Mouse (Mus musculus): ENCODE measurements around the gene Zgpat.

Zgpat gene

GRCm38 (mm10) chr2:181384919-181385391 is 20.2 kb downstream of the Zgpat start:
- DNase-seq (ENCODE audit: inconsistent ontology term): peak; percentile 56

DNA sequence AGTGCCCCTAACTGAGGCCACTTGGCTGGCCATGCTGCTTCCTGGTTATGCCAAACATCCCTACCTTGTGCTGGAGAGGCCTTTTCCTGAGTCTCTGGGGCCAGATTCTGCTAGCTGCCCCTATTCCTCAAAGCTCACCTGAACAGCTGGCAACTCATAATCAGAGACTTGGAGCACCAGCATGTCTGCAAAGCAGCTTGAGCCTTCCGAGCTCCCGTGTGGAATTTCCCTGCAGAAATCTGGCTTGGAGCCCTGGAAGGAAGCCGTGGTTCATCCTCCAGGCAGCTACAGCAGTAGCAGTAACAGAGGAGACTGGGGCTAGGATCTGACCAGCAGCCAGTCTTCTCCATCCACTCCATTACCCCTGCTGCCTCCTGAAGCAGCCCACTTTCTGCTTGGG is 21.2 kb downstream of the Zgpat start:
- peak; percentile 33 for DNase-seq (ENCODE audit: inconsistent ontology term)

DNA sequence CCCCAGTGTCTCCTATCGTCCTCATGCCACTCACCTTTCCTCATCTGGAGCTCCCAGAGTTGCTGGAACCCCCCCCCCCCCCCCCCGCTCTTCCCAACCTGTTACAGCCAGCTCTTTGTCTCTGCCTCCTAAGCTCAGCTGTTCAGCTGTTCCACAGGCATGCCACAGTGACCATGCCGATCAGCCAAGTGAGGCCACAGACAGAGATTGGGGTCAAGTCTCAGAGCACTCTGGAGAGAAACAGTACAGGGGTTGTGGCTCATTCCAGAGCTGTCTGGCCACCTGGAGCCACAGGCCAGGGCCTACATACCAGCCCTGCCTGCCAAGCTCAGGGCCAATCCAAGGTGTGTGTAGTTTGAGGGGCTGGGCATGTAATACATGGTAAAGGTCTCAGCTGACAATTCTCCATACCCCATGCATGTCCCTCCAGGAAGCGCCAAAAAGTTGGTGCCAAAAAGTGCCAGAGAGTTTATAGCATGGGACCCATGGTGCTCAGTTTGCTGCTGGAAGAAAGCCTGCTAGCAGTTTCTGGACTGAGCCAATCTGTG is 22.0 kb downstream of the Zgpat start:
- DNase-seq (ENCODE audit: inconsistent ontology term): peak; percentile 48

DNA sequence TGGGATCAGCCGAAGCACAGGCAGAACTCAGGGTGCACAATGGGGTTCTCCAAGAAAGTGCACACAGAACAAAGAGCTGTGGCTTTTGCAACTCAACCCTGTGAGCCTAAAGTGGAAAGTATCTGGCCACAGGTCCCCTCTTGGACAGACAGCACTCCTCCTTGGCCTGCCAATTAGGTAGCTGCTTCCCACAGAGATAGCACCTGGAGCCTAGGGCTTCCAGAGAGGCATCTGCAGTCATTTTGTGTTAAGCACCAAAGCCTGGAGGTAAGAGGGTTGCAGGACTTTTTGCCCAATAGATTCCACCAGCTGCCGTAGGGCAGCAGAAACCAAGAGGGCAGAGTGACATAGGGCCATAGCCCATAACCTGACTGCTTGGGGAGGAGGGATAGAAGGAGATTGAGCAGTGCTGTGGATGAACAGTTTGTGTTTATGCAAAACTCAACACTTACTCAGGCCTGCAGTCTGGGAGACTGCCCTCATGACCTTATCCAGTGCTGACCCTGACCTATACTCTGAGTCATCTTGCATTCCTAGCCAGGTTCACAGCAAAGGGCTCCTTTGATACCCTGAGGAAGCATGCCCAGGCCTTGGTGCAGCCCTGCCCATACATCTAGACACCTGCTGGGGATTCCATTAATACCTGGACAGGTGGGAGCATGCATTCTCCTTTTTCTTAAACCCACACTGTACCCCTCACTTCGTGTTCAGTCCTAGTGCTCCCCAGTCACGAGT is 25.6 kb downstream of the Zgpat start:
- no peak for DNase-seq (ENCODE audit: inconsistent ontology term)

DNA sequence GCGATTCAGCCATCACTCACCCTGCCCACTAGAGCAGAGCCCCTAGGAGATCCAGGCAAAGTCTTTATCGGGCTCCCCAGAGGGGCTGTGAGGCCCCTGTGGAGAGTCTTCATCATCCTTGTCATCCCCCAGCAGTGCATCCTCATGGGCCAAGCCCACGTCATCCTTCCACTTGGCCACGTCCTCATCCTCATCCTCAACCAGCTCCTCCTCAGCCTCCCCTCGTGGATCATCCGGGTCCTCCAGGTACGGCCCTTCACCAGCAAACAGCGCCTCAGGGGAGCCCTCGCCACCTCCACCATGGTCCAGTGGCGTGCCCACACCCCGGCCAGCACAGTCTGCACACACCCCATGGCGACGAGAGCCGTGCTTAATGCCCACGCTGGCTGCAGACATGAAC is 26.3 kb downstream of the Zgpat start:
- DNase-seq (ENCODE audit: inconsistent ontology term): no peak

- DNase-seq (ENCODE audit: inconsistent ontology term): no peak
Measured at GRCm38 (mm10) chr2:181391541-181391940, 26.8 kb downstream of the Zgpat start.

DNA sequence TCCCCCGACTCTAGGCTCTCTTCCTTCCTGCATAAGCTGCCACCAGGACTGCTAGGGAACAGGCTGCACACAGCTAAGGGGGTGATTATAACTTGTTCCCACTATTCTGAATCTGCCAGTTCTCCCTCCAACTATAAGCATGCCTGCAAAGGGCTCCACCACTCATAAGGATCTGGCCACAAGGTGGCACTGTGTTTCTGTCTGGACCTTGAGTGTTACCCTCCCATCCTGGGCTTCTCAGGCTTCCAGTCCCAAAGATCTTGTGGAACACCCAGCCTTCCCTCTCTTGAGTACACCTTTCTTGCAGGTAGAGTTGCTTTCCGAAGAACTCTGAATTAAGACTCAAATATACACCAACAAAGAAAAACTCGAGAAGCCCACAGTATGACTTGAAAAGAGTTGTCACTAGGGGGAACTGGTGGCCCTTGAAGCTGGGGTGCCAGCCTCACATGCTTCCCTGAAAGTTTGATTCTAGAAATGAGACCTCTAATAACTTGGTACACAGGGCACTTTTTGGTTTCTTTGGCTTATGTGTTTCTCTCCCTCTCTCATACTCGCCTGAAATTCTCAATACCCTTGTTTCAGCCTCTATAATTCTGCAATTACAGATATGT is 28.0 kb downstream of the Zgpat start:
- DNase-seq (ENCODE audit: inconsistent ontology term): peak; percentile 52

- no peak for DNase-seq (ENCODE audit: inconsistent ontology term)
Measured at GRCm38 (mm10) chr2:181394086-181394485, 29.4 kb downstream of the Zgpat start.

DNA sequence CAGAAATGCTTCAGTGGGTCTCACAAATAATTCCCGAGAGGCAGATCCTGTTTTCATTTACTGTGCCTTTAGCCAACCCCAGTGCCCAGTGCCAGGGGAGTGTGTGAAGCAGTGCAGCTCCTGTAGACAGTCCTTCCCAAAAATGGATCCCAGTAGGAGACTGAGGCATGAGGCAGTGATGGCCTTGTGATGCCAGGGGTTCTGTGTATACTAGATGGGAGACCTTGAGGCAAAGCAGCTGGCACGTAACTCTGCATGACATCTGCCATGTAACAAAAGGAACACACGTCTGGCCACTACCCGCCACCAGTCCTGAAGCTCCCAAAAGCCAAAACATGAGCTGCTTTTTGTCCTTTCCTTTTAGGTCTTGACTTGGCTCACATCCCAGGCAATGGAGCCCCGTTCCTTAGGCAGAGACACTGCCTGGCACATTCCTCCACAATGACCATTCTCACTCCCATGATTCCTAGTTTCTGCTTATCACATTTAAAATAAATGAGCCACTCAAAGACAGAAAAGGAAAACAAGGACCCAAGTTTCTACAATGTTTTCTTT is 32.6 kb downstream of the Zgpat start:
- peak; percentile 54 for DNase-seq (ENCODE audit: inconsistent ontology term)

GRCm38 (mm10) chr2:181401497-181401896 is 36.8 kb downstream of the Zgpat start:
- DNase-seq (ENCODE audit: inconsistent ontology term): no peak

- no peak for DNase-seq (ENCODE audit: inconsistent ontology term)
Measured at GRCm38 (mm10) chr2:181403722-181404121, 39.0 kb downstream of the Zgpat start.

- DNase-seq (ENCODE audit: inconsistent ontology term): no peak
Measured at GRCm38 (mm10) chr2:181409643-181410042, 44.9 kb downstream of the Zgpat start.

DNA sequence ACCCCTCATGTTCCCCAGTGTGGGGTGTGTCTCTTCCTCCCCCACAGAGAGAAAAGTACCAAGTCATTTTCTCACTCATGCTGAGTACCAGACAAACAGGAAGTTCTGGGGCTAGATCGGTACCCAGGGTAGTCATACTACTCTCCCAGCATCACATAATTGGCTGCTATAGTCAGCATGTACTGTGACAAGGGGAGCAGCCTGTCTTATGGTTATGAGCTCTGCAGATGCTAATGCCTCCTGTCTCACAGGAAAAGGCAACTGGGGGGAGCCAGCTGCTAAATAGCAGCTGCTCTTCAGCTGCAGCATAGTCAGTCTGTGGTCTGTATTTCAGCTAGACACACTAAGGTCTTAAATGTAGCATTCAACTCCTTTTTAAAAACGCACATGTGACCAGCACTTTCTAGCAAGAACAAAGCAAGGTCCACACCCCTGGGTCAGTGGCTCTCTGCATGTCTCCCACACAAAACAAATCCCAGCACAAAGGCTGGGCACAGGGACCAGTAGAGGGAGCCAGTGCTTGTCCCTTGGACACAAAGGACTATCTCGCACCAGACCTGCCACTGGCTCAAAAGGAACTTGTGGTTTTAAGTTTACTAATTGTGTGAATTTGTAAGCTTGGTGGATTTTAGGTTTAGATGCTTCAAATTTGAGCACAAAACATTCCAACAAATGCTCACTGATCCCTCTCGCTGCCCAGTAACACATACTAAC is 46.2 kb downstream of the Zgpat start:
- DNase-seq (ENCODE audit: inconsistent ontology term): peak; percentile 64

DNA sequence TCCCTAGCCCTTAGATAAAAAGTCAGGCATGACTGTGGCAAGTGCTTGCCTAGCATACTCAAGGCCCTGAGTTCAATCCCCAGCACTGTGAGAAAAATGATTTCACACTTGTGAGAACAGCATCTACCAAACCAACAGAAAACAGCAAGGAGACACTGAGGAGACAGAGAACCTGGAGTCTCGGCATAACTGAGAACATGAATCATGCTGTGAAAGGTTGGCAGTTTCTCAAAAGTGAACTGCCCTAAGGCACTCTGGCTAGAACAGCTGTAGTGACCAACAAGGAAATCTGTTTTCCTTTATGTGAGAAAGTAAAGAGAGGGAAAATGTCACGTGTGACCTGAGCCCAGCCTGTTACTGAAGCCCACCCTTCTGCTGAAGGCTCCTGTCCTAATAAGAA is 48.4 kb downstream of the Zgpat start:
- peak; percentile 61 for DNase-seq (ENCODE audit: inconsistent ontology term)

GRCm38 (mm10) chr2:181415945-181416344 is 51.2 kb downstream of the Zgpat start:
- DNase-seq (ENCODE audit: inconsistent ontology term): peak; percentile 28

GRCm38 (mm10) chr2:181419359-181419758 is 54.6 kb downstream of the Zgpat start:
- no peak for DNase-seq (ENCODE audit: inconsistent ontology term)

DNA sequence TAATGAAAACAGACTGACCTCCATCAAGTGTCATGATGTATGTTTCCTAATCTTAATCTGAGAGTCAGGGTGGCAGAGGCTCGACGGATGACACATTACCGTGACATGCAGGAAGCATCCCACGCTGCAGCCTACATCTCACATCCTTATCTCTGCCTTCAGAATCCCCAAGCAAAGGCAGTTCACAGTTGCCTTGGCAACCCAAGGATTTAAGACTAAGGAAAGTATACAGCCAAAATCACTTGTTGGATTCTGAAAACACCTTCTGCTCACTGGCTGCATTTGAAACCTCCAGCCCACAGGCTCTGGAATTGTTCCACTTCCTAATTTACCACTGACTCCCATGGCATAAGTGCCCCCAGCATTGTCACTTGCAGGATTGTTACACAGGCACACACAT is 55.7 kb downstream of the Zgpat start:
- no peak for DNase-seq (ENCODE audit: inconsistent ontology term)

- no peak for DNase-seq (ENCODE audit: inconsistent ontology term)
Measured at GRCm38 (mm10) chr2:181420903-181421638, 56.3 kb downstream of the Zgpat start.

DNA sequence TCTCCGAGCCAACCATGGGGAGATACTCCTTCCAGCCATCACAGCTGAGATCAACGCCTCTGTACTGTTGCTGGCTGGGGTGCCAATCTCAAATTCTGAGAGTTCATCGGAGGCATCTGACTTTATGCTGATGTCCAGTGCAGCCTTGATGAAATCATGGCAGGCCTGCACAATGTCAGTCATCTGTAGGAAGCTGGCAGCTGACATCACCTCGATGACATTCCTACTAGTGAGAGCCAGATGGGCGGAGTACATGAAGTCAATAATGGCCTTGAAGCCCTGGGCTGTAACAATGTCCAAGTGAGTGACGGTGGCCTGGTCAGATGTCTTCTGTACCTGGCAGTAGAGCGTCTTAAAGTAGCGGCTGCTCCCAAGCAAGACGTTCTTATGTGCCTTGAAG is 59.1 kb downstream of the Zgpat start:
- DNase-seq (ENCODE audit: inconsistent ontology term): no peak
